29 mouse cellular contexts compared by ENCODE assay signal in the genomic region with DNA sequence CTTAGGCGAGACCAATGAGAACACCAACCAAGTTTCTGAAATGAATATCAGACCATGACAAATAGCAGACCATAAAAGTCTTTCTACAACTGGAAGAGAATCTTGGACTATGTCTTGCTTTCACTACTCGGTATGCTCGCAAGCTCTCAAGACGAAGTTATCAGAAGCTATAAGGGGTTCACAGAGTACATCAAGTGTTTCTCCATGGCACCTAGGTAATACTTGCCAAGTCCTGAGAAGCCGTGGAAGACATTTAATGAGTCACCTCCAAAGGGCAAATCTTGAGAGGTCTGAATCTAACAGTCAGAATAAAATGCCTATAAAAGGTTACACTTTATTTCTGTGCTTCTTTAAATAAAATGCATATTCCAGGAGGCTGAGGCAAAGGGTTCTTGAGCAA.
"Had no signal": no experiment of that assay in that cellular context is flagged by ENCODE, and none has a peak within 500 bp of the region (broad histone marks: within the 10 kb centered on the region; RNA-seq: fewer than 3 reads in every experiment).

No protein-coding gene starts in this region.

- H3K4me2 ChIP-seq: embryonic facial prominence, embryonic 12.5 days; embryonic facial prominence, embryonic 13.5 days; embryonic facial prominence, embryonic 15.5 days; forebrain, embryonic 12.5 days; forebrain, embryonic 13.5 days; forebrain, embryonic 15.5 days had no signal

- ATAC-seq: forebrain, embryonic 13.5 days; forebrain, embryonic 14.5 days; forebrain, embryonic 15.5 days; forebrain, embryonic 16.5 days; forebrain, postnatal 0 days had no signal

- H3K27ac ChIP-seq: embryonic facial prominence, embryonic 10.5 days; embryonic facial prominence, embryonic 12.5 days; embryonic facial prominence, embryonic 13.5 days; embryonic facial prominence, embryonic 15.5 days; forebrain, embryonic 10.5 days; forebrain, embryonic 12.5 days; forebrain, embryonic 13.5 days; forebrain, embryonic 15.5 days; gastrocnemius, adult 2 months; heart, adult 2 months had no signal

- H3K9me3 ChIP-seq: embryonic facial prominence, embryonic 10.5 days; embryonic facial prominence, embryonic 12.5 days; embryonic facial prominence, embryonic 13.5 days; embryonic facial prominence, embryonic 15.5 days; forebrain, embryonic 10.5 days; forebrain, embryonic 12.5 days; forebrain, embryonic 13.5 days; forebrain, embryonic 15.5 days had no signal

- H3K9ac ChIP-seq: embryonic facial prominence, embryonic 12.5 days; embryonic facial prominence, embryonic 13.5 days; embryonic facial prominence, embryonic 15.5 days; forebrain, embryonic 12.5 days; forebrain, embryonic 13.5 days; forebrain, embryonic 15.5 days; forebrain, postnatal 0 days had no signal

- H3K27me3 ChIP-seq: embryonic facial prominence, embryonic 12.5 days; embryonic facial prominence, embryonic 13.5 days; embryonic facial prominence, embryonic 15.5 days; forebrain, embryonic 12.5 days; forebrain, embryonic 13.5 days; forebrain, embryonic 15.5 days had no signal

- H3K4me1 ChIP-seq: embryonic facial prominence, embryonic 10.5 days; embryonic facial prominence, embryonic 12.5 days; embryonic facial prominence, embryonic 13.5 days; embryonic facial prominence, embryonic 15.5 days; forebrain, embryonic 10.5 days; forebrain, embryonic 13.5 days had no signal

- H3K4me3 ChIP-seq: embryonic facial prominence, embryonic 10.5 days; embryonic facial prominence, embryonic 12.5 days; embryonic facial prominence, embryonic 13.5 days; embryonic facial prominence, embryonic 15.5 days; erythroblast, embryonic 14.5 days; forebrain, embryonic 10.5 days; forebrain, embryonic 12.5 days; forebrain, embryonic 13.5 days; forebrain, embryonic 15.5 days; gastrocnemius, adult 2 months; heart, adult 2 months had no signal

- H3K36me3 ChIP-seq: embryonic facial prominence, embryonic 12.5 days; embryonic facial prominence, embryonic 15.5 days; forebrain, embryonic 15.5 days had no signal

- DNase-seq: cerebellum, adult 2 months; cerebellum, adult 8-10 months; cerebellum, adult 9-10 months; cerebellum, adult 9-11 months; cerebellum, postnatal 10 days; cerebellum, postnatal 14 days; cerebellum, postnatal 25 days; cerebellum, postnatal 36 days; embryo, embryonic 11 days; forebrain, postnatal 0 days; gastrocnemius, adult 2 months; gastrocnemius, postnatal 10 days; gastrocnemius, postnatal 14 days; gastrocnemius, postnatal 25 days; gastrocnemius, postnatal 36 days; heart, adult 11 months; heart, adult 18-20 months; heart, adult 2 months had no signal
